Mouse (Mus musculus) embryonic fibroblast, embryonic 13.5 days (primary cell): ENCODE measurements around the gene Il4i1. TPM values are rescaled to one million over a fixed set of nuclear protein-coding genes. Genes with fewer than 3 reads are reported as not detected.
A peak's percentile ranks its signal among the peaks of the same experiment; 100 is the strongest.

ENCODE experiments used
- H3K27ac ChIP-seq: 2 replicates; pipeline ENCODE4 v1.5.1; 2012; ENCODE audit warnings: low read length, control low read depth, inconsistent platforms; ENCODE audit not compliant: insufficient read depth
- H3K4me1 ChIP-seq: 2 replicates; pipeline ENCODE4 v1.6.1; 2011; ENCODE audit warnings: low read length; ENCODE audit not compliant: control insufficient read depth, insufficient read depth
- H3K4me3 ChIP-seq: 2 replicates; pipeline ENCODE4 v1.5.1; 2011; ENCODE audit warnings: mild to moderate bottlenecking, control low read depth, low read length; ENCODE audit not compliant: insufficient read depth
- CTCF ChIP-seq: IDR thresholded peaks from 2 replicates; pipeline ENCODE4 v1.5.1; 2011; ENCODE audit warnings: mild to moderate bottlenecking, control low read depth, low read length, moderate library complexity, borderline replicate concordance; ENCODE audit not compliant: insufficient read depth
- POLR2A ChIP-seq: IDR thresholded peaks from 2 replicates; pipeline ENCODE4 v1.6.1; 2011; ENCODE audit warnings: low read depth, mild to moderate bottlenecking, control low read depth, low read length, moderate library complexity
- polyA plus RNA-seq: library from polyadenylated mRNA; stranded (reverse); fragments of >200 nt; gene quantifications from 2 replicates; pipeline ENCODE4 v1.2.4, GENCODE M21; 2011; ENCODE audit warnings: low read depth; ENCODE audit not compliant: missing spikeins, insufficient read length

Gene Il4i1
- polyA plus RNA-seq, 1 experiment: 2.3 TPM

- H3K4me3 ChIP-seq: no peak overlapping the region
- H3K27ac ChIP-seq: no peak overlapping the region
- TF ChIP-seq CTCF (no peak), POLR2A (0 out of 2 replicates have a peak, but pooled peaks have one; percentile 5)
- 0 out of 2 replicates have a peak, but pooled peaks cover 3% of the 10 kb centered on the region for H3K4me1 ChIP-seq
Observed at GRCm38 (mm10) chr7:44888256-44889105, 72.3 kb downstream of the Il4i1 start.

DNA sequence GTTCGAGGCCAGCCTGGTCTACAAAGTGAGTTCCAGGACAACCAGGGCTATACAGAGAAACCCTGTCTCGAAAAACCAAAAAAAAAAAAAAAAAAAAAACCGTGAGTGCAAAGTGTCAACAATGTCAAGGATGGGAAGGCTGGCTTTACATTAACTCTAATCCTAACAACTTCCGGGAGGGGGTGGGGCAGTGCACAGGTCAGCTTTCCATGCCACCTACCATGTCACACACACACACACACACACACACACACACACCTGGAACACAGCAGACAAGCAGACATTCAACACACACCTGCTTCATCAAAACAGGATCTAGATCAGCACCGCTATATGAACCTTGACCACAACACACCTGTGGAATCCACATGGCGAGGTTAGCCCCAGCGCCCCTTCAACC lies 74.0 kb downstream of the Il4i1 start:
- Histone ChIP-seq H3K4me1 (0 out of 2 replicates have a peak, but pooled peaks cover 3% of the 10 kb centered on the region), H3K27ac (no peak overlapping the region), H3K4me3 (no peak overlapping the region)
- no peak for TF ChIP-seq CTCF
- no peak for TF ChIP-seq POLR2A

Other genes with a start within 250 kb of the Il4i1 start
- not detected in 2 replicates for gene Napsa, start 244.0 kb upstream of the Il4i1 start, polyA plus RNA-seq
- gene Kcnc3, start 225.7 kb upstream of the Il4i1 start, polyA plus RNA-seq: 0.27 and 0.51 TPM in 2 replicates
- not detected in 2 replicates for gene Myh14, start 145.5 kb upstream of the Il4i1 start, polyA plus RNA-seq
- gene Izumo2, start 107.6 kb upstream of the Il4i1 start, polyA plus RNA-seq: not detected in 2 replicates
- 26.3 and 27.4 TPM in 2 replicates for gene Vrk3, start 68.0 kb upstream of the Il4i1 start, polyA plus RNA-seq
- gene Zfp473, start 65.3 kb upstream of the Il4i1 start, polyA plus RNA-seq: 0.12 and 0.53 TPM in 2 replicates
- 41.1 and 41.2 TPM in 2 replicates for gene Nup62, start 299 bp upstream of the Il4i1 start, polyA plus RNA-seq
- gene Atf5, start 271 bp downstream of the Il4i1 start, polyA plus RNA-seq: 342 and 471 TPM in 2 replicates
- 80.0 and 84.2 TPM in 2 replicates for gene Akt1s1, start 32.6 kb downstream of the Il4i1 start, polyA plus RNA-seq
- gene Tbc1d17, start 32.7 kb downstream of the Il4i1 start, polyA plus RNA-seq: 26.9 and 33.8 TPM in 2 replicates
- gene Pnkp, start 40.8 kb downstream of the Il4i1 start, polyA plus RNA-seq: 24.7 and 30.6 TPM in 2 replicates
- gene Ptov1, start 53.4 kb downstream of the Il4i1 start, polyA plus RNA-seq: 144 and 160 TPM in 2 replicates
- gene Med25, start 76.3 kb downstream of the Il4i1 start, polyA plus RNA-seq: 33.4 and 42.8 TPM in 2 replicates
- 11.1 and 11.5 TPM in 2 replicates for gene Fuz, start 79.7 kb downstream of the Il4i1 start, polyA plus RNA-seq
- 129 and 132 TPM in 2 replicates for gene Ap2a1, start 113.1 kb downstream of the Il4i1 start, polyA plus RNA-seq
- not detected in 2 replicates for gene Tsks, start 126.8 kb downstream of the Il4i1 start, polyA plus RNA-seq
- gene Cpt1c, start 158.5 kb downstream of the Il4i1 start, polyA plus RNA-seq: 68.9 and 82.5 TPM in 2 replicates
- gene Prmt1, start 170.2 kb downstream of the Il4i1 start, polyA plus RNA-seq: 403 and 439 TPM in 2 replicates
- 62.2 and 75.1 TPM in 2 replicates for gene Irf3, start 181.3 kb downstream of the Il4i1 start, polyA plus RNA-seq
- 31.8 and 37.1 TPM in 2 replicates for gene Bcl2l12, start 182.3 kb downstream of the Il4i1 start, polyA plus RNA-seq
- 75.4 and 79.8 TPM in 2 replicates for gene Scaf1, start 200.0 kb downstream of the Il4i1 start, polyA plus RNA-seq
- gene Rras, start 201.6 kb downstream of the Il4i1 start, polyA plus RNA-seq: 83.0 and 116 TPM in 2 replicates
- gene Prr12, start 236.5 kb downstream of the Il4i1 start, polyA plus RNA-seq: 15.4 and 16.9 TPM in 2 replicates
- 33.0 and 38.0 TPM in 2 replicates for gene Nosip, start 246.0 kb downstream of the Il4i1 start, polyA plus RNA-seq
- gene Prrg2, start 246.3 kb downstream of the Il4i1 start, polyA plus RNA-seq: 15.1 and 17.5 TPM in 2 replicates